Mouse (Mus musculus) heart, adult 10 weeks (tissue): ENCODE results near the gene Olfr801. TPM values are rescaled to one million over a fixed set of nuclear protein-coding genes. Genes with fewer than 3 reads are reported as not detected.

ENCODE experiments used
- polyA plus RNA-seq: library from polyadenylated mRNA; stranded (reverse); fragments of 350-450 nt; fragmentation: Illumina TruSeq; extraction: RNeasy Lipid Tissue Mini Kit (QIAGEN cat#74804); gene quantifications from one replicate; pipeline ENCODE4 v1.2.3, GENCODE M21; 2014; ENCODE audit warnings: low read depth, low replicate concordance

Gene Olfr801
- polyA plus RNA-seq: not detected

DNA sequence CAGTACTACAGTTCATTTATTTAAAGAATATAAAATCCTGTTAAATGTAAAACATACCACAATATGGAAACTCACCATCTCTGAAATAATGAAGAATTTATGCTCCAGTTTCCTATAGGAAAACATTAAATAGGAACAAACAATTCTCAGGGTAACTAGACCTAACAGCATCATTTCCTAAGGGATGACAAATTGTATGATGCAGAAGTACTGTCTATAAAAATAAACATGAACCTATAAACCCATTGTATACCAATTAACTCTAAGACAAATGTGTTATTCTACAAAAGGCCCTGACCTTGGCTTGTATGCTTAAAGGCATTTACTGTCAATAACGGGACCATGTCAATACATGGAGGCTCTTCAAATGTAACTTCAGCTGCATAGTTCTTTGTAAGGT, at the start of gene Olfr801:
TSS of gene Olfr801 (minus strand) at position 101 of the 400 bp plus-strand sequence.

GRCm38 (mm10) chr10:129702910-129703309, 29.2 kb upstream of the Olfr801 start, which contains the start of gene Olfr804:
TSS of gene Olfr804 (plus strand) at chr10:129703210.

DNA sequence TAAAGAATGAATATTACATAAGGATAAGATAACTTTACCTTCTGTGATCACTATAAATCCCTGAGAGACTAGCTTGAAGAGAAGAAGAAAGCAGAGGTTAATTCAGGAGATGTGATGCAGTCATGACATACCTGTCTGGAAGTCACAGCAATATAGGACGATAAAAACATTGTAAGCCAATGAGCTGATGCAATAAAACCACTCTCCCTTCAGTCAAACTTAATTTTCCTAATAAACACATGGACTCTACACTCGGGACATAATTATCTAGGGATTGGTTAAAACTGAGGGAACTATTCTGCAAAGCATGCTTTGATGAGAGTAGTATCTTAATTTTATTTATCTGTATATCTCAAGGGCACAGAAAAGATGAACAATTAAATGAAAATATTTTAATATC, 20.5 kb upstream of the Olfr801 start, which contains the start of gene Olfr803:
TSS of gene Olfr803 (minus strand) at position 101 of the 400 bp plus-strand sequence.

GRCm38 (mm10) chr10:129688069-129688468, 14.4 kb upstream of the Olfr801 start, which contains the start of gene Olfr802:
TSS of gene Olfr802 (minus strand) at chr10:129688169.

DNA sequence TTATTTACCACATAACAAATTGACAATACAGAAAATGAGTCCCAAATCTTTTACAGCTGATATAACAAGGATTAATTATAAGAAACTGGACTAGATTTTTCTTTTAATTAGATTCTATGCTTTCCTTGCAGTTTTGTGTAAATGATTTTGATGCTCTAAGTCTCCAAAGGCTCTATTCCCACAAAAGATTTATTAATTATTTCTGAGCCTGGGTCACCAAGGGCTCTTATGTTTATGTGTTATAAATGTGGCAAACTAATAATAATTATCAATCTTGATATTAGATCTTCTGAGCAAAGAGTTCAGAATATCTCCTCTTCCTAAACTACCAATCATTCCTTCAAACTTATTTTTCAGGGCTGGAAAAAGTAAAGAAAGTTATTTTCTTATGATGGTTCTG, 16.3 kb downstream of the Olfr801 start, which contains the start of gene Olfr800:
TSS of gene Olfr800 (plus strand) at position 301 of the 400 bp plus-strand sequence.

GRCm38 (mm10) chr10:129637184-129637583, 36.5 kb downstream of the Olfr801 start, which contains the start of gene Olfr799:
TSS of gene Olfr799 (plus strand) at chr10:129637484.

GRCm38 (mm10) chr10:129627834-129628233, 45.8 kb downstream of the Olfr801 start, which contains the start of gene Olfr798:
TSS of gene Olfr798 (minus strand) at chr10:129627934.

Other genes with a start within 250 kb of the Olfr801 start
- not detected for gene Olfr786, start 246.6 kb downstream of the Olfr801 start, polyA plus RNA-seq
- gene Olfr787, start 212.0 kb downstream of the Olfr801 start, polyA plus RNA-seq: not detected
- gene Olfr788, start 202.9 kb downstream of the Olfr801 start, polyA plus RNA-seq: not detected
- not detected for gene Olfr789, start 189.1 kb downstream of the Olfr801 start, polyA plus RNA-seq
- gene Olfr790, start 175.4 kb downstream of the Olfr801 start, polyA plus RNA-seq: not detected
- gene Olfr791, start 152.1 kb downstream of the Olfr801 start, polyA plus RNA-seq: not detected
- gene Olfr792, start 134.7 kb downstream of the Olfr801 start, polyA plus RNA-seq: not detected
- gene Olfr794, start 106.2 kb downstream of the Olfr801 start, polyA plus RNA-seq: not detected
- gene Olfr796, start 61.3 kb downstream of the Olfr801 start, polyA plus RNA-seq: not detected
- not detected for gene Olfr798, start 45.9 kb downstream of the Olfr801 start, polyA plus RNA-seq
- not detected for gene Olfr799, start 36.4 kb downstream of the Olfr801 start, polyA plus RNA-seq
- not detected for gene Olfr800, start 16.2 kb downstream of the Olfr801 start, polyA plus RNA-seq
- gene Olfr802, start 14.3 kb upstream of the Olfr801 start, polyA plus RNA-seq: not detected
- gene Olfr803, start 20.4 kb upstream of the Olfr801 start, polyA plus RNA-seq: not detected
- not detected for gene Olfr804, start 29.3 kb upstream of the Olfr801 start, polyA plus RNA-seq
- gene Olfr805, start 55.5 kb upstream of the Olfr801 start, polyA plus RNA-seq: not detected
- not detected for gene Olfr806, start 68.1 kb upstream of the Olfr801 start, polyA plus RNA-seq
- not detected for gene Olfr807, start 83.9 kb upstream of the Olfr801 start, polyA plus RNA-seq
- gene Olfr808, start 91.6 kb upstream of the Olfr801 start, polyA plus RNA-seq: not detected
- not detected for gene Olfr809, start 100.8 kb upstream of the Olfr801 start, polyA plus RNA-seq
- not detected for gene Olfr810, start 121.1 kb upstream of the Olfr801 start, polyA plus RNA-seq
- not detected for gene Olfr811, start 130.5 kb upstream of the Olfr801 start, polyA plus RNA-seq
- gene Olfr812, start 172.2 kb upstream of the Olfr801 start, polyA plus RNA-seq: not detected
- not detected for gene Olfr813, start 181.5 kb upstream of the Olfr801 start, polyA plus RNA-seq
- not detected for gene Olfr814, start 206.0 kb upstream of the Olfr801 start, polyA plus RNA-seq
- gene Olfr815, start 232.0 kb upstream of the Olfr801 start, polyA plus RNA-seq: not detected
- not detected for gene Olfr816, start 241.7 kb upstream of the Olfr801 start, polyA plus RNA-seq